8 mouse cellular contexts compared by ENCODE assay signal in the genomic region with DNA sequence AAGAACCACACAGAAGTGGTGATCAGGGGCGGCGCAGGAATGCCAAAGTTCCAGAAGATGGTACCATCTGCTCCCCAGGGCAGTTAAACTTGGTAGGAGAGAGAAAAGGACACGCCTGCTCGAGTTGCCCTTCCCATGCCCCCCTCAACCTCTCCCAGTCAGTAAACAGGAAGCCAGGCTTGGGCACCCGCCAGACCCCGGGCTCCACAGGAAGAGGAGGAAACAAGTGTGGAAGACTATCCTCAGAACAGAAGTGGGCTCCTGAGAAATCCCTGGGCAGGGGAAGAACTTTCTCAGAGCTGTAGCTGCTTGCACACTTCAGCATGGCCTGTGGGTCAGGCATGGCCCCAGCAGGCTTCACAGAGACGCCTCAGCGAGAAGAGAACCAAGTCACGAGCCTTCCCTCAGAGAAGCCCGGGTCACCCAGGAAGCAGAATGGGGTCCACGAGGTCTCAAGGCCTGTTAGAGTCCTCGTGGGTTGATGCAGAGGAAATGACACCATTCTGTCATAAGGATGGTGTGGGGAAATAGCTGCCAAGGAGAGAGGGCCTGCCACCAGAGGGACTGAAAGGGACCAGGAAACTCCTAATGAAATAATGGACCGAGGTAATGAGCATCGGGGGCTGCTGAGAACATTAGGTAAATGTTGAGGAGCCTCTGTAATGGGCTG. TPM values are rescaled to one million over a fixed set of nuclear protein-coding genes. Genes with fewer than 3 reads are reported as not detected.
DNase-seq lines count a peak whose midpoint lies in the region; ATAC-seq lines count a peak whose summit lies in the region.

No protein-coding gene starts in this region.

- no peaks in the 10 kb centered on the region for H3K27me3 ChIP-seq in neural tube, embryonic 14.5 days (ENCODE audit: control insufficient read depth, insufficient read depth, low read length)
- peaks cover 7% of the 10 kb centered on the region for H3K27me3 ChIP-seq in embryonic facial prominence, embryonic 13.5 days
- H3K27me3 ChIP-seq in heart, embryonic 15.5 days, result no peaks in the 10 kb centered on the region
- H3K27me3 ChIP-seq in limb, embryonic 10.5 days (ENCODE audit: low read depth, poor library complexity, severe bottlenecking), result peaks cover 31% of the 10 kb centered on the region
- no peaks in the 10 kb centered on the region for H3K27me3 ChIP-seq in stomach, embryonic 16.5 days (ENCODE audit: control insufficient read depth, insufficient read depth, low read length)

- ATAC-seq in neural tube, embryonic 14.5 days (ENCODE audit: low read depth), result 0 out of 2 replicates have a peak, but pooled peaks have one; percentile 8
- no peak for ATAC-seq in embryonic facial prominence, embryonic 13.5 days (ENCODE audit: insufficient number of reproducible peaks, insufficient read depth, low FRiP score, low TSS enrichment, low read depth)
- 0 out of 2 replicates have a peak, but pooled peaks have one; percentile 35 for ATAC-seq in heart, embryonic 15.5 days (replicated peaks; ENCODE audit: insufficient number of reproducible peaks, insufficient read depth, low FRiP score, low read depth)
- peak; percentile 60; the same call in 1 of the 2 replicates for ATAC-seq in stomach, embryonic 16.5 days (ENCODE audit: insufficient read depth, low FRiP score)
- no peak for ATAC-seq in activated CD4-positive, CD25-positive, alpha-beta regulatory T cell, adult 4 months

- no peak for DNase-seq in neural tube, embryonic 10.5 days (ENCODE audit: extremely low spot score, low spot score)
- DNase-seq in limb, embryonic 10.5 days (ENCODE audit: low spot score), result no peak
- no peak for DNase-seq in left cerebral cortex, adult 18-20 months (ENCODE audit: low spot score in 2 of 2)

- H3K4me1 ChIP-seq in neural tube, embryonic 14.5 days (ENCODE audit: control insufficient read depth, insufficient read depth, low read length), result peaks cover 10% of the 10 kb centered on the region; the same call in 1 of the 2 replicates
- peaks cover 34% of the 10 kb centered on the region for H3K4me1 ChIP-seq in embryonic facial prominence, embryonic 13.5 days
- H3K4me1 ChIP-seq in heart, embryonic 15.5 days (replicated peaks), result peaks cover 18% of the 10 kb centered on the region
- H3K4me1 ChIP-seq in limb, embryonic 10.5 days, result peaks cover 39% of the 10 kb centered on the region
- H3K4me1 ChIP-seq in stomach, embryonic 16.5 days (ENCODE audit: control insufficient read depth, insufficient read depth, low read length), result no peaks in the 10 kb centered on the region

- 0 out of 2 replicates have a peak overlapping the region, but pooled peaks have one; percentile 16 for H3K9ac ChIP-seq in neural tube, embryonic 14.5 days (replicated peaks; ENCODE audit: low read depth, low read length)
- 0 out of 2 replicates have a peak overlapping the region, but pooled peaks have one; percentile 27 for H3K9ac ChIP-seq in embryonic facial prominence, embryonic 13.5 days
- H3K9ac ChIP-seq in heart, embryonic 15.5 days, result no peak overlapping the region
- H3K9ac ChIP-seq in stomach, embryonic 16.5 days (ENCODE audit: low read length), result no peak overlapping the region

- 69% methylated on average over 14 of the region's 14 CpGs for WGBS in neural tube, embryonic 14.5 days
- WGBS in embryonic facial prominence, embryonic 13.5 days, result 66% methylated on average over 14 of the region's 14 CpGs
- 55% methylated on average over 14 of the region's 14 CpGs for WGBS in heart, embryonic 15.5 days
- 73% methylated on average over 14 of the region's 14 CpGs for WGBS in limb, embryonic 10.5 days
- WGBS in stomach, embryonic 16.5 days, result 59% methylated on average over 14 of the region's 14 CpGs

- no peak overlapping the region for H3K27ac ChIP-seq in neural tube, embryonic 14.5 days (ENCODE audit: low read depth, low read length)
- H3K27ac ChIP-seq in embryonic facial prominence, embryonic 13.5 days, result no peak overlapping the region
- peak overlapping the region; percentile 52 for H3K27ac ChIP-seq in heart, embryonic 15.5 days
- H3K27ac ChIP-seq in limb, embryonic 10.5 days, result peak overlapping the region; percentile 22; the same call in 1 of the 2 replicates
- peak overlapping the region; percentile 39; the same call in 1 of the 2 replicates for H3K27ac ChIP-seq in stomach, embryonic 16.5 days (ENCODE audit: low read length)

- H3K9me3 ChIP-seq in neural tube, embryonic 14.5 days (ENCODE audit: control insufficient read depth, low read length), result no peaks in the 10 kb centered on the region
- no peaks in the 10 kb centered on the region for H3K9me3 ChIP-seq in embryonic facial prominence, embryonic 13.5 days
- no peaks in the 10 kb centered on the region for H3K9me3 ChIP-seq in heart, embryonic 15.5 days (replicated peaks)
- H3K9me3 ChIP-seq in limb, embryonic 10.5 days (replicated peaks), result no peaks in the 10 kb centered on the region
- no peaks in the 10 kb centered on the region for H3K9me3 ChIP-seq in stomach, embryonic 16.5 days (replicated peaks; ENCODE audit: control insufficient read depth, low read length)

- H3K4me2 ChIP-seq in neural tube, embryonic 14.5 days (ENCODE audit: low read depth, low read length), result no peak overlapping the region
- no peak overlapping the region for H3K4me2 ChIP-seq in embryonic facial prominence, embryonic 13.5 days
- no peak overlapping the region for H3K4me2 ChIP-seq in heart, embryonic 15.5 days
- H3K4me2 ChIP-seq in stomach, embryonic 16.5 days (ENCODE audit: low read depth, low read length), result no peak overlapping the region

- no peak overlapping the region for H3K4me3 ChIP-seq in neural tube, embryonic 14.5 days (ENCODE audit: low read depth, low read length)
- H3K4me3 ChIP-seq in embryonic facial prominence, embryonic 13.5 days, result no peak overlapping the region
- no peak overlapping the region for H3K4me3 ChIP-seq in heart, embryonic 15.5 days
- no peak overlapping the region for H3K4me3 ChIP-seq in limb, embryonic 10.5 days
- H3K4me3 ChIP-seq in stomach, embryonic 16.5 days (replicated peaks; ENCODE audit: low read length), result no peak overlapping the region

- no peaks in the 10 kb centered on the region for H3K36me3 ChIP-seq in neural tube, embryonic 14.5 days (ENCODE audit: control insufficient read depth, insufficient read depth, low read length)
- no peaks in the 10 kb centered on the region for H3K36me3 ChIP-seq in embryonic facial prominence, embryonic 13.5 days
- H3K36me3 ChIP-seq in heart, embryonic 15.5 days, result no peaks in the 10 kb centered on the region
- H3K36me3 ChIP-seq in limb, embryonic 10.5 days, result no peaks in the 10 kb centered on the region
- no peaks in the 10 kb centered on the region for H3K36me3 ChIP-seq in stomach, embryonic 16.5 days (ENCODE audit: control insufficient read depth, insufficient read depth, low read length)

RNA-seq across cellular contexts. Expression of gene Fam219a, which starts 14.2 kb away (rescaled TPM):
- 18.8 and 23.5 TPM in 2 replicates for polyA plus RNA-seq in neural tube, embryonic 14.5 days (2014; fragmentation: Nextera tagmentation; extraction: Ambion mirVana)
- 1.8 and 3.1 TPM in 2 replicates for polyA plus RNA-seq in embryonic facial prominence, embryonic 13.5 days (2015; fragmentation: Nextera tagmentation; extraction: Ambion mirVana)
- polyA plus RNA-seq in heart, embryonic 15.5 days (2015; fragmentation: Nextera tagmentation; extraction: Ambion mirVana), result 2.4 and 2.7 TPM in 2 replicates
- 1.1 and 1.9 TPM in 2 replicates for polyA plus RNA-seq in limb, embryonic 10.5 days (2016; fragmentation: Nextera tagmentation; extraction: Ambion mirVana)
- 2.9 and 3.0 TPM in 2 replicates for polyA plus RNA-seq in stomach, embryonic 16.5 days (2015; fragmentation: Nextera tagmentation; extraction: Ambion mirVana)
- polyA plus RNA-seq in activated CD4-positive, CD25-positive, alpha-beta regulatory T cell, adult 4 months (2017; shearing (Covaris generic)), result under 1 TPM; 0.18 to 0.29 TPM
- 100 to 1,000 TPM; 198 TPM for total RNA-seq in left cerebral cortex, adult 18-20 months (2021)

RNA-seq across cellular contexts. Expression of gene Dnaic1, which starts 14.4 kb away (rescaled TPM):
- polyA plus RNA-seq in neural tube, embryonic 14.5 days (2014; fragmentation: Nextera tagmentation; extraction: Ambion mirVana), result 1.7 and 1.9 TPM in 2 replicates
- polyA plus RNA-seq in embryonic facial prominence, embryonic 13.5 days (2015; fragmentation: Nextera tagmentation; extraction: Ambion mirVana), result 1.0 and 1.3 TPM in 2 replicates
- polyA plus RNA-seq in heart, embryonic 15.5 days (2015; fragmentation: Nextera tagmentation; extraction: Ambion mirVana), result 1.5 and 3.8 TPM in 2 replicates
- 0.93 and 1.7 TPM in 2 replicates for polyA plus RNA-seq in limb, embryonic 10.5 days (2016; fragmentation: Nextera tagmentation; extraction: Ambion mirVana)
- polyA plus RNA-seq in stomach, embryonic 16.5 days (2015; fragmentation: Nextera tagmentation; extraction: Ambion mirVana), result 4.7 and 5.1 TPM in 2 replicates
- not detected for polyA plus RNA-seq in activated CD4-positive, CD25-positive, alpha-beta regulatory T cell, adult 4 months (2017; shearing (Covaris generic))
- total RNA-seq in left cerebral cortex, adult 18-20 months (2021), result 1 to 10 TPM; 6.6 to 9.1 TPM

RNA-seq across cellular contexts. Expression of gene 1110017D15Rik, which starts 38.0 kb away (rescaled TPM):
- polyA plus RNA-seq in neural tube, embryonic 14.5 days (2014; fragmentation: Nextera tagmentation; extraction: Ambion mirVana), result 5.3 and 13.7 TPM in 2 replicates
- polyA plus RNA-seq in embryonic facial prominence, embryonic 13.5 days (2015; fragmentation: Nextera tagmentation; extraction: Ambion mirVana), result 3.2 and 5.7 TPM in 2 replicates
- polyA plus RNA-seq in heart, embryonic 15.5 days (2015; fragmentation: Nextera tagmentation; extraction: Ambion mirVana), result 0.77 and 0.95 TPM in 2 replicates
- polyA plus RNA-seq in limb, embryonic 10.5 days (2016; fragmentation: Nextera tagmentation; extraction: Ambion mirVana), result 4.3 and 7.3 TPM in 2 replicates
- polyA plus RNA-seq in stomach, embryonic 16.5 days (2015; fragmentation: Nextera tagmentation; extraction: Ambion mirVana), result 0.65 and 0.87 TPM in 2 replicates
- polyA plus RNA-seq in activated CD4-positive, CD25-positive, alpha-beta regulatory T cell, adult 4 months (2017; shearing (Covaris generic)), result not detected
- 1 to 10 TPM; 5.1 to 5.7 TPM for total RNA-seq in left cerebral cortex, adult 18-20 months (2021)

RNA-seq across cellular contexts. Expression of gene AI464131, which starts 52.3 kb away (rescaled TPM):
- 8.0 and 8.6 TPM in 2 replicates for polyA plus RNA-seq in neural tube, embryonic 14.5 days (2014; fragmentation: Nextera tagmentation; extraction: Ambion mirVana)
- polyA plus RNA-seq in embryonic facial prominence, embryonic 13.5 days (2015; fragmentation: Nextera tagmentation; extraction: Ambion mirVana), result 8.3 and 12.2 TPM in 2 replicates
- 2.7 and 4.0 TPM in 2 replicates for polyA plus RNA-seq in heart, embryonic 15.5 days (2015; fragmentation: Nextera tagmentation; extraction: Ambion mirVana)
- polyA plus RNA-seq in limb, embryonic 10.5 days (2016; fragmentation: Nextera tagmentation; extraction: Ambion mirVana), result 3.4 and 5.2 TPM in 2 replicates
- polyA plus RNA-seq in stomach, embryonic 16.5 days (2015; fragmentation: Nextera tagmentation; extraction: Ambion mirVana), result 7.9 and 9.6 TPM in 2 replicates
- not detected for polyA plus RNA-seq in activated CD4-positive, CD25-positive, alpha-beta regulatory T cell, adult 4 months (2017; shearing (Covaris generic))
- total RNA-seq in left cerebral cortex, adult 18-20 months (2021), result 10 to 100 TPM; 23.5 to 24.3 TPM

Comparison
In these comparisons a context has a peak if more than half of its experiments do, and no peak if none do; other contexts are left out.
1. ATAC-seq: peak in neural tube, embryonic 14.5 days (single experiment), heart, embryonic 15.5 days (single experiment) and stomach, embryonic 16.5 days (single experiment); none in embryonic facial prominence, embryonic 13.5 days (single experiment) and activated CD4-positive, CD25-positive, alpha-beta regulatory T cell, adult 4 months (single experiment).
2. H3K27ac ChIP-seq: peak in heart, embryonic 15.5 days (single experiment), limb, embryonic 10.5 days (single experiment) and stomach, embryonic 16.5 days (single experiment); none in neural tube, embryonic 14.5 days (single experiment) and embryonic facial prominence, embryonic 13.5 days (single experiment).
3. H3K9ac ChIP-seq: peak in neural tube, embryonic 14.5 days (single experiment) and embryonic facial prominence, embryonic 13.5 days (single experiment); none in heart, embryonic 15.5 days (single experiment) and stomach, embryonic 16.5 days (single experiment).